Mouse (Mus musculus): ENCODE measurements around the gene Rprm.

Gene Rprm

DNA sequence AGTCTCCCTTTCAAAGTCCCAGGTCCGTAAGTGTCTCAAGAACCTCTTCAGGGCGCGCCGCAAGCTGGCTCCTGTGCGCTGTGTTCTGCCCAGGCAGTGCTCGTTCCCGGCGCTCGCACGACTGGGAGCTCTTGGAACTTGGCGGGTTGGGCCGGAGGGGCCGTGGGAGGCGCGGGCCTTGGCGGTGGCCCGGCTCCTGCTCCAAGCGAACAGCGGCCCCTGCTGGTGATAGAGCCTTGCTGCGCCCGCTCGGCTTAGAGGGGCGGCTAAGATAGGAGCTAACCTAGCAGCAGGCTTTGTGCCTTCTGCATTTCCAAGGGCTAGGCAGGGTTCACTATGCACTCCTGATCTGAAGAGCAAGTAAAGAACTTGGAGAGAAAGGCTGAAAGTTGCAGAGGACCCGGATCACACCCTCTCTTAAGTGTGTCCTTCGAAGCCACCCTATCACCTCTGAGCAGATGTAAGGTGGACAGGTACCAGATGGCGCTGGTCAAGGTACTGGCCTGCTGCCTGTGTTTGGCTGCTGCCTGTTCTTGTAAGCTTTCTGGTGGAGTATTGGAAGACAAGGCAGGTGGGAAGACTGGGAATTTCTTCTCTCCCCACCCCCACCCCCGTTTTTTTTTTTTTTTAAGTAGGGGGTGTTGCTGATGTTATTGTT is at the start of gene Rprm:
TSS of gene Rprm (minus strand) at position 123 of the 658 bp plus-strand sequence.
- H3K27me3 ChIP-seq (ENCODE audit: control insufficient read depth, insufficient read depth, low read length, poor library complexity, severe bottlenecking) = no peaks in the 10 kb centered on the region
- peak; percentile 74 for DNase-seq (ENCODE audit: low read depth, low spot score)
- no peaks in the 10 kb centered on the region for H3K36me3 ChIP-seq (ENCODE audit: control insufficient read depth, insufficient read depth, low read length, poor library complexity, severe bottlenecking)

DNA sequence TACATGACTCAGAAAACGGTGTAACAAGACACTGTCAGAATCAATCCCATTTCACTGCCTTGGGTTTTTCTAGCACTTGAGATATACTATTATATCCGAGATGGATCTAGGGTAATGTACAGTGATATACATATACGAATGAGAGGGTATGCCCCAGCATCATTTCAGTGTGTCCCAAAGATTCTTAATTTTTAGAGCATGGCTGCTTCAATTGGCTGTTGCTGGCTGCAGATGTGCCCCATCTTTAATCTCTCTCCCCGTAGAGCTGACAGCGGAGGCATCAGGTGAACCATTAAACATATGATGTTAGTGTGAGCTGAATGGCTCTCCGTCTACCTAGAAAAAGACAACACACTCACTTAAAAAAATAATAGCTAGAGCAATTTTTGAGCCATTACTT is 34.0 kb upstream of the Rprm start:
- no peaks in the 10 kb centered on the region for H3K27me3 ChIP-seq (ENCODE audit: control insufficient read depth, insufficient read depth, low read length, poor library complexity, severe bottlenecking)
- no peak for DNase-seq (ENCODE audit: low read depth, low spot score)
- H3K36me3 ChIP-seq (ENCODE audit: control insufficient read depth, insufficient read depth, low read length, poor library complexity, severe bottlenecking) = no peaks in the 10 kb centered on the region

DNA sequence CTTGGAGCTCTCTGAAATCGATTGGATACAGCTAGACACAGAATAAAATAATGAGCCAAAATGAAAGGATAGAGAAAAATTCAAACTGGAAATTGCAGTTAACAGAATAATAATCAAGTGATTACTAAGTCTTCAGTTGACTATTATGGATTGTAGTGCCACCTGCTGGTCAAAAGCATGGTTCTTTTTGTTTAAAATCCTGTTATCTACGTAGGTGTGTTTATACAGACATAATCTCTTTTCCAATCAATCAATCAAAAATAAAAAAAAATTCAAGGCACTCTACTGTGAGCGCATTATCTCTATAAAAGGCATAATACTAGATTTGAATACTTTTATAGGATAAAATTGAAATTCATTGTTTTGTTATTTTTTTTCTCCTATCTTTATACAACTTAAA is 33.5 kb upstream of the Rprm start:
- Histone ChIP-seq H3K27me3 (ENCODE audit: control insufficient read depth, insufficient read depth, low read length, poor library complexity, severe bottlenecking) (no peaks in the 10 kb centered on the region), H3K36me3 (ENCODE audit: control insufficient read depth, insufficient read depth, low read length, poor library complexity, severe bottlenecking) (no peaks in the 10 kb centered on the region)
- peak; percentile 58 for DNase-seq (ENCODE audit: low read depth, low spot score)

DNA sequence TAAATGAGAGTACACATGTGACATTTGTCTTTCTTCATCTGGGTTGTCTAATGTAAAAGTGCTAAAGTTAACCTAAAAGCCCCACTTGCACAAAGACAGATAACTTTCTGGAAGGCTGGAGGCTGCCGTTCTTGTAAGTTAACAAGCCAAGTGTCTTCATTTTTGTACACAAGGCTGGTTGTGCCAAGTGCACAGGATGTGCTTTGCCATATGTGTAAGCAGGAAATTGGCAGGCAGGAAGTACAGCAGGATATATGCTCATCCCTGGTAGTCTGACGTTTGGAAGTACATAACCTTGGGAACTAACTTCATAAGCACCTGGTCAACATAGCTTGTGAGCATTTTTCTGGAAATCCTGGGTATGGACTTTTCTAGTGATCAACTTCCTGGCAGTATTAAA is 25.9 kb upstream of the Rprm start:
- no peaks in the 10 kb centered on the region for H3K36me3 ChIP-seq (ENCODE audit: control insufficient read depth, insufficient read depth, low read length, poor library complexity, severe bottlenecking)
- H3K27me3 ChIP-seq (ENCODE audit: control insufficient read depth, insufficient read depth, low read length, poor library complexity, severe bottlenecking) = no peaks in the 10 kb centered on the region
- DNase-seq (ENCODE audit: low read depth, low spot score) = no peak

DNA sequence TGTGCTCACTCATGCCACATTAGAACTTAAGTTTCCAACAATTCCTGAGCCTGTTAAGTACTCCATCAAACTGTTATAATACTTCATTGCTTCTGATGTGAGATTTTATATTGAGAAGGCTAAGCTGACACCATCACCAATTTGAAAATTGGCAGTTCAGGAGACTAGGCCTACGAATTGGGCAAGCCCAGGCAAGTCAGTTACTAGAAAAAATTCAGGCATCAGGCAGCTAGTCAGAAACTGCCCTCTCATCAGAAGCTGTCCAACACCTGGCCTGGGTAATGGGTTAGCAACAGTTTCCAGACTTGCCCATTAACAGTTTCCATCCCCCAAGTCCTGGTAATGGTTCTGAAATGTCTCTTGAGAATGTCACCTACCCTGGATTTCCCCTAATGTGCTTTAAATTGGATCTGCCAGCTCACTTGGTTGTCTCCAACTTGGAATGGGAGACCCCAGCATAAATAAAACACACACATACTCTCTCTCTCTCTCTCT is 20.9 kb upstream of the Rprm start:
- DNase-seq (ENCODE audit: low read depth, low spot score) = no peak
- no peaks in the 10 kb centered on the region for H3K36me3 ChIP-seq (ENCODE audit: control insufficient read depth, insufficient read depth, low read length, poor library complexity, severe bottlenecking)

DNA sequence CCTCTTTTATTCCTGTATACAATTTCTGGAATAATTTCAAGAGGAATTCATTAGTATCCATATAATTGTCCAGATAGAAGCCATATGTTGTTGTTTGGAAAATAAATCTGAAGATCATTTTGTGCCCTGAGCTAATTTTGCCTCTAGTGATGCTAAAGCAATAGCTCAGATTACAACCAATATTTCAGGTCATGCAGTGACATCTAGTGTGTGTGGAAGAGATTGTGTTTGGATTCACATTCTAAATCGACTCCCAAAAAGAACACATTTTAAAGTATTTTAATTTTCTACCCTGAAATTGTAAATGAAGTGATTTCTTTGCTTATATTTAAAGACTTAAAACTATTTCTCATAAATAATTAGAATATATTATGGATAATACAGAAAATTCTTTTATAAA is 14.6 kb upstream of the Rprm start:
- Histone ChIP-seq H3K36me3 (ENCODE audit: control insufficient read depth, insufficient read depth, low read length, poor library complexity, severe bottlenecking) (no peaks in the 10 kb centered on the region), H3K27me3 (ENCODE audit: control insufficient read depth, insufficient read depth, low read length, poor library complexity, severe bottlenecking) (no peaks in the 10 kb centered on the region)
- peak; percentile 20 for DNase-seq (ENCODE audit: low read depth, low spot score)

More for the DNA sequence above, 20.9 kb upstream of the Rprm start:
- H3K27me3 ChIP-seq (ENCODE audit: control insufficient read depth, insufficient read depth, low read length, poor library complexity, severe bottlenecking) = no peaks in the 10 kb centered on the region

DNA sequence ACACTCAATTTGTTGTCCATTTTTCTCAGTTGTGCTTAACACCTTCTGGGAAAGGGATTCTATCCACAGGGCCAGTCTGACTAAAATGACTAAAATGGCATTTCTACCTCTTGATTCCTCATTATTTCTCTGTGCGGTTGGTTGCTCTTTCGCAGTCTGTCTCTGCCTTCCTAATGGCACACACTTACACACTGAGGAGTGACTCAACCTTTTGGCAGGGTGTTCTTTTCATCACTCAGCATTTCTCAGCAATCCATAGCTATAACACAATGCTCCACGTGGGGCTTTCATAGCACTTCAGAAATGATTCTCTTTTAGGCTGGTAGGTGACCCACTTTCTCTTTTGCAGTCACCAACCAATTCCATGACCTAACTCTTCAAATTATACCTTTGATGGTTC is 7.3 kb upstream of the Rprm start:
- Histone ChIP-seq H3K36me3 (ENCODE audit: control insufficient read depth, insufficient read depth, low read length, poor library complexity, severe bottlenecking) (no peaks in the 10 kb centered on the region), H3K27me3 (ENCODE audit: control insufficient read depth, insufficient read depth, low read length, poor library complexity, severe bottlenecking) (no peaks in the 10 kb centered on the region)
- no peak for DNase-seq (ENCODE audit: low read depth, low spot score)

DNA sequence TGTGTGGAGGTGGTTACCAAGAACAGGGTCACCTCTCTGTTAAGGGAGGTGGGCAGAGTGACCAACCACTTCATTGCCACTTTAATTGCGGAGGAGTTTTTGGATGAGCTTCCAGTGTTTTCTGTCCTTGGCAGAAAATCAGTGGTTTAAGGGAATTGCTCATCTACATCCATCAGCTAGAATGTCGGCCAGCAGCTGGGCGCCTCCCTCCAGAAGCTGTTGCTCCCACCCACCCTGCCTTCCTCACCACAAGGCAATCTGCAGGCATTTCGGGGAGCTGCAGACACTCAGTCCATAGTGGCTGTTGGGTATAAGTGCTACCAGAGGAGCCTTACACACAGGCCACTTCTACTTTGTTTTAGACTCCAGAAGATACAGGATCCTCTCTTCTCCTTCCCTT is 902 bp upstream of the Rprm start:
- DNase-seq (ENCODE audit: low read depth, low spot score) = no peak
- no peaks in the 10 kb centered on the region for H3K36me3 ChIP-seq (ENCODE audit: control insufficient read depth, insufficient read depth, low read length, poor library complexity, severe bottlenecking)

DNA sequence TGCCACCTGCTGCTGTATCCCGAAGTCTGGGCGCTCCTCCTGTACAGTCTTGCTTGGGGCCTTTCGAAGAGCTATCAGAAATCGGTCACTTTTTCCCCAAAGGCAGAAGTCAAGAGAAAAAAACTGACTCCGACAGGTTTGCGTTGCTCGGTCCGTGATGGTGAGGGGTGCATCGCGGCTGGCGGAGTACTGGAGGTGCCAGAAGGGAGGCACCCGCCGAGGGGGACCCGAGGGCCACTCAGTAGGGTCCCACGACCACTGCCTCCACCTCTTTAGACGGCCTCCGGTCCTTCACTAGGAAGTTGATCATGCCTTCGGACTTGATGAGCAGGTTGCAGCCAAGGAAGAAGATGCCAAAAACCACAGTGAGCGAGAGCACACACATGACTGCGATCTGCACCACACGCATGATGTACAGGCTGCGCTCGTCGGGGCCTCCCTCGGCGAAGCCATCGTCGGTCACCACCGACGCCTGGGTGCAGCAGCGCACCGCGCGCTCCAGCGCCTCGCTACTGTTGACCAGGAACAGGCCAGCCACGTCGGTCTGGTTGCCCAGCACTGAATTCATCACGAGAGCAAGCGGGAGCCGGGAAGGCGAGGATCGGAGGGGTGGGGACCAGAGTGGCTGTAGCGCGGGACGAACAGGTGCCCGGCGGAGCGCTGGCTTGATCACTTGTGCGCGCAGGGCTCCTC is 469 bp downstream of the Rprm start:
- Histone ChIP-seq H3K36me3 (ENCODE audit: control insufficient read depth, insufficient read depth, low read length, poor library complexity, severe bottlenecking) (no peaks in the 10 kb centered on the region), H3K27me3 (ENCODE audit: control insufficient read depth, insufficient read depth, low read length, poor library complexity, severe bottlenecking) (no peaks in the 10 kb centered on the region)
- peak; percentile 22 for DNase-seq (ENCODE audit: low read depth, low spot score)

More for the DNA sequence above, 902 bp upstream of the Rprm start:
- H3K27me3 ChIP-seq (ENCODE audit: control insufficient read depth, insufficient read depth, low read length, poor library complexity, severe bottlenecking) = no peaks in the 10 kb centered on the region

DNA sequence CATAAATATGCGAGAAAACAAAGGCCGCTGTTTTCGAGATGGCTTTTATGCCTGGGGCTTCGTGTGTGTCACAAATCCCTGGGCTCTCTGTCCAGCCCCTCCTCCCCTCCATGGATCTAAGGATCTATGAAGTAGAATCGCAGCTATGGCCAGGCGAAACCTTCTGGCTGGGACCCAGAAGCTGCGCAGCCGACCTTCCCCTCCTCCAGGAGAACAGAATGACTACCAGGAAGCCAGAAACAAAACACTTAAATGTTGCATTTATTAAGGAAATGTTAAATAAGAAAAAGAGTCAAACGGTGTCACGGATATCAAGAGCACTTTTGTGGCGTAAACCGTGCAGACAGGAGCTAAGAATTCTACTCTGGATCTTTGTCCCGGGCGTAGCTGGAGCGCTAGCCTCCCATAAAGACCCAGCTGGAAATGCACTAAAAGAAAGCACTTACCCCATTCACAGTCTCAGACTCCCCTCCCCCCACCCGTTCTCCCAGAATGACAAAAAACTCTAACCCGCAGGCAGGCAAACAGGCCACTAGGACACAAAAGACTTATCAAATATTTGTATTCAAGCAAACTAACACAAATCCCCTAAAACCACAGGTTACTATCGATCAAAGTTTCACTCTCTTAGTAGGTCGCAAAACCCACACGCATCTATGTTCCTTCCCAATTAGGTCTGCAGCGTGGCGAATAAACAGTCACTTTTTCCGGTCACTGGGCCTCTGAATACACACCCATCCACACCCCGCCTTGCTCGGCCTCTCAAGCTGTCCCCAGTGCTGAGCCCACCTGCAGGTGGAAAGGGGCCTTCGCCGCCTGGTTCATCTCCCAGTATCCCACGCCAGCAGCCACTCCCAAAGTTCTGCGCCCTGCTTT is 1.3 kb downstream of the Rprm start:
- DNase-seq (ENCODE audit: low read depth, low spot score) = peak; percentile 8
- Histone ChIP-seq H3K36me3 (ENCODE audit: control insufficient read depth, insufficient read depth, low read length, poor library complexity, severe bottlenecking) (no peaks in the 10 kb centered on the region), H3K27me3 (ENCODE audit: control insufficient read depth, insufficient read depth, low read length, poor library complexity, severe bottlenecking) (no peaks in the 10 kb centered on the region)

DNA sequence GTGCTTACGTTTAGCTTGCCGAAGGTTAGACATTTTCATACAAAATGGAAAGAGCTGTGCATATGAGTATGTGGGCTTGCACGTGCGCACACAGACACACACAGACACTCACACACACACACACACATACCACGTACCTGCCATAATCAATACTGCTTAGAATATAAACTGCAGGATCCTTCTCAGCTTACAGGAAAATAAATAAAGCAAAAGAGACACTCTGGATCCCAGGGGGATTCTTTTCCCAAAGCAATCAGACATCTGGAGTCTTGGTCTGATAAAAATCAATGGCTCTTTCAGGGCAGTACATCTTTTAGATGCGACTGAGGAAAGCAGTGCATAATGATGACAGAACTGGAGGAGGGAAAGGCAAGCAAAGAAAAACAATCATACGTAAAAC is 6.4 kb downstream of the Rprm start:
- H3K36me3 ChIP-seq (ENCODE audit: control insufficient read depth, insufficient read depth, low read length, poor library complexity, severe bottlenecking) = no peaks in the 10 kb centered on the region
- no peak for DNase-seq (ENCODE audit: low read depth, low spot score)
- H3K27me3 ChIP-seq (ENCODE audit: control insufficient read depth, insufficient read depth, low read length, poor library complexity, severe bottlenecking) = no peaks in the 10 kb centered on the region

DNA sequence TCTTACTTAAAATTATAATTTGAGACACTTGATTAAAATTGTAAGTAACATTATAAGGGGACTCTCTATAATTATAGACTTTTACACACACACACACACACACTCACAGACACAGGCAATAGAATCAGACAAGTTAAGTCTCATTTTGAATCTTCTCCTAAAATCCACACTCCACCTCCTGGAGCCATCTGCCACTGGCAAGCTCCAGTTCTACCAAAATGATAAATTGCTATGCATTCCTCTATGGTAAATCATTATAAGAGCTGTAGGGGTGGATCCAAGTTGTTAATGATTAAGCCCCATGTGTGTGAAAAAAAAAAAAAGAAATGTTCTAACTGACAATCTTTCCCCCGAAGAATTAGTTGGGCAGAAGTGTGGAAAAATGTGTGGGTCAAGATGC is 13.8 kb downstream of the Rprm start:
- Histone ChIP-seq H3K36me3 (ENCODE audit: control insufficient read depth, insufficient read depth, low read length, poor library complexity, severe bottlenecking) (no peaks in the 10 kb centered on the region), H3K27me3 (ENCODE audit: control insufficient read depth, insufficient read depth, low read length, poor library complexity, severe bottlenecking) (no peaks in the 10 kb centered on the region)
- no peak for DNase-seq (ENCODE audit: low read depth, low spot score)

DNA sequence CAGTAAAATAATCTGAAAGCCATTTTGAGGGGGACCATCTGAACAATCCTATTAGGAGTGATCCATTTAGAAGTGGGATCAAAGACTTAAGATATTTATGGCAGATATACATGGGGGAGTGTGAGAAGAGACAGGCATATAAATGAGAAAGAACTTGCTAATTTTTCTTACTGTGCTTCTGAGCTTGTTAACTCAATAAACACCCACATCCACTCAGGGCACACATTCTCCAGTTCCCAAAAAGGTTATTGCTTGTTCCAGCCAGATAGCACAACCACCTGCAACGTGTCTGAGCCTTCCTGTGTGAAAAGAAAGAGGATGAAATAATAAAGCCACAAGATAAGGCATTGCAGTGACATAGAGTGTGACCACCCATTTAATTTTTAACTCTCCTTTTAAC is 22.9 kb downstream of the Rprm start:
- DNase-seq (ENCODE audit: low read depth, low spot score) = no peak
- no peaks in the 10 kb centered on the region for H3K36me3 ChIP-seq (ENCODE audit: control insufficient read depth, insufficient read depth, low read length, poor library complexity, severe bottlenecking)
- no peaks in the 10 kb centered on the region for H3K27me3 ChIP-seq (ENCODE audit: control insufficient read depth, insufficient read depth, low read length, poor library complexity, severe bottlenecking)

DNA sequence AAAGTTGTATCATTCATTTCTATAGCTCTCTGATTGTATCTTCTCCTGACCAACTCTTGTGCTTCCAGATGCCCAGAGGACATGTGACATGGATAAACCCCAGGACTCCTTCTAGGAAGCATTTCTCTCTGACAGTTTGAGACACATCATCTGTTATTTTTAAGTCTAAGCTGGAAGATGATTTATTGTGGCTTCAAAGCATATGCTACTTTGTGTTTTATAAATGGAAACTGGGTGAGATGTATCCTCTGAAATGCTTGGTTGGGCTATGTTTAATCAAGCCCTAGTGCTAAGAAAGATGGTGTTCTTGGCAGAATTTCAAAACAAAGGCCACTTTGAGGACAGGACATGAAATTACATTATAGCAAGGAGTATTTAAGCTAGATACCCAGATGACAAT is 24.3 kb downstream of the Rprm start:
- Histone ChIP-seq H3K27me3 (ENCODE audit: control insufficient read depth, insufficient read depth, low read length, poor library complexity, severe bottlenecking) (no peaks in the 10 kb centered on the region), H3K36me3 (ENCODE audit: control insufficient read depth, insufficient read depth, low read length, poor library complexity, severe bottlenecking) (no peaks in the 10 kb centered on the region)
- no peak for DNase-seq (ENCODE audit: low read depth, low spot score)

Data from splenic B cell, adult 2 months (primary cell).